Mouse (Mus musculus) neural tube, embryonic 15.5 days (tissue): ENCODE data around the gene Thrap3. TPM values are rescaled to one million over a fixed set of nuclear protein-coding genes. Genes with fewer than 3 reads are reported as not detected.

Experiments
- ATAC-seq: fragments of 200-750 bp; cut with Nextera tagmentation; 2 replicates; pipeline ENCODE4 v1.8.0; 2017; ENCODE audit warnings: mild to moderate bottlenecking, moderate TSS enrichment, moderate library complexity; ENCODE audit not compliant: low FRiP score
- H3K27ac ChIP-seq: fragments of 300-500 bp; sonication (generic); replicated peaks from 2 replicates; pipeline ENCODE4 v1.5.1; 2015; ENCODE audit warnings: mild to moderate bottlenecking, inconsistent platforms
- H3K27me3 ChIP-seq: fragments of 300-500 bp; sonication (generic); replicated peaks from 2 replicates; pipeline ENCODE4 v1.6.1; 2015; ENCODE audit warnings: inconsistent platforms
- H3K36me3 ChIP-seq: fragments of 300-500 bp; sonication (generic); 2 replicates; pipeline ENCODE4 v1.6.1; 2015; ENCODE audit warnings: inconsistent platforms
- H3K4me1 ChIP-seq: fragments of 300-500 bp; sonication (generic); 2 replicates; pipeline ENCODE4 v1.6.1; 2015; ENCODE audit warnings: inconsistent platforms
- H3K4me2 ChIP-seq: fragments of 300-500 bp; sonication (generic); 2 replicates; pipeline ENCODE4 v1.6.1; 2015; ENCODE audit warnings: inconsistent platforms, mild to moderate bottlenecking, moderate library complexity
- H3K4me3 ChIP-seq: fragments of 300-500 bp; sonication (generic); replicated peaks from 2 replicates; pipeline ENCODE4 v1.5.1; 2015; ENCODE audit warnings: mild to moderate bottlenecking, inconsistent platforms
- H3K9ac ChIP-seq: fragments of 300-500 bp; sonication (generic); replicated peaks from 2 replicates; pipeline ENCODE4 v1.6.1; 2015; ENCODE audit warnings: mild to moderate bottlenecking, inconsistent platforms
- H3K9me3 ChIP-seq: fragments of 300-500 bp; sonication (generic); replicated peaks from 2 replicates; pipeline ENCODE4 v1.6.1; 2016; ENCODE audit warnings: inconsistent platforms
- WGBS: fragments of 180-500 bp; shearing (Covaris S2); methylation state at CpG from one replicate; pipeline ENCODE4 v1.1.7; 2015; ENCODE audit warnings: mixed read lengths; 5-methylcytosine and 5-hydroxymethylcytosine counted together
- polyA plus RNA-seq: library from polyadenylated mRNA; unstranded; fragments of >200 nt; fragmentation: Nextera tagmentation; extraction: Ambion mirVana; gene quantifications from 2 replicates; pipeline ENCODE4 v1.2.1, GENCODE M21; 2015

Thrap3 gene
- polyA plus RNA-seq, 1 experiment from 2014 or later, result 127 TPM

- Histone ChIP-seq H3K27ac (no peak overlapping the region), H3K4me1 (peaks cover 28% of the 10 kb centered on the region), H3K9me3 (no peaks in the 10 kb centered on the region), H3K9ac (no peak overlapping the region), H3K4me3 (no peak overlapping the region; the same call in 1 of the 2 replicates), H3K4me2 (peak overlapping the region; percentile 68), H3K27me3 (peaks cover 39% of the 10 kb centered on the region), H3K36me3 (no peaks in the 10 kb centered on the region)
- WGBS, result 66% methylated on average over 10 of the region's 10 CpGs
- no peak for ATAC-seq
These were observed 52.8 kb downstream of the Thrap3 start for GRCm38 (mm10) chr4:126149798-126150197.

DNA sequence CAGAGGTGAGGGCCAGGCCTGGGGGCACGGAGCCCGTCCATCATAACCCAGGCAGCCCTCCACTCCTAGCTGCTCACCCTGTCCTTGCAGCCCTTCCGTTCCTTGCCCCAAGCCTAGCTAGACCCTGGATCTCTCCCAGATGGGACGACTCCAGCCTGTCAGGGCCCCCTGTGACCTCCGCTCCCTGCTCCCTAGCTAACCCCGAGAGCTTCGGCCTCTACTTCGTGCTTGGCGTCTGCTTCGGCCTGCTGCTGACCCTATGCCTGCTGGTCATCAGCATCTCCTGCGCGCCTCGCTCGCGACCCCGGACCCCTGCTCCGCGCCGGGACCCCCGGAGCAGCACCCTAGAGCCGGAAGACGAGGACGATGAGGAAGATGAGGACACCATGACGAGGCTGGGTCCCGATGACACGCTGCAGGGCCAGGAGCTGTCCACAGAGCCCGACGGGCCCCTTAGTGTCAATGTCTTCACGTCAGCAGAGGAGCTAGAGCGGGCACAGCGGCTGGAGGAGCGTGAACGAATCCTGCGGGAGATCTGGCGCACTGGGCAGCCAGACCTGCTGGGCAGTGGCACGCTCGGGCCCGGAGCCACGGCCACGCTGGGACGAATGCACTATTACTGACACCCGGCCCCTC lies 53.4 kb downstream of the Thrap3 start:
- Histone ChIP-seq H3K4me3 (peak overlapping the region; percentile 42), H3K36me3 (no peaks in the 10 kb centered on the region), H3K9me3 (no peaks in the 10 kb centered on the region), H3K4me1 (peaks cover 28% of the 10 kb centered on the region), H3K4me2 (peak overlapping the region; percentile 68), H3K27ac (peak overlapping the region; percentile 51), H3K9ac (peak overlapping the region; percentile 39), H3K27me3 (peaks cover 39% of the 10 kb centered on the region)
- peak; percentile 26; the same call in 1 of the 2 replicates for ATAC-seq
- 25% methylated on average over 42 of the region's 42 CpGs for WGBS

- peak overlapping the region; percentile 39 for H3K9ac ChIP-seq
- no peaks in the 10 kb centered on the region for H3K9me3 ChIP-seq
- peak; percentile 39 for ATAC-seq
- H3K4me3 ChIP-seq, result peak overlapping the region; percentile 42
- peaks cover 39% of the 10 kb centered on the region for H3K27me3 ChIP-seq
- 2% methylated on average over 45 of the region's 67 CpGs for WGBS
- H3K4me1 ChIP-seq, result peaks cover 28% of the 10 kb centered on the region
- H3K27ac ChIP-seq, result peak overlapping the region; percentile 51
- no peaks in the 10 kb centered on the region for H3K36me3 ChIP-seq
- H3K4me2 ChIP-seq, result peak overlapping the region; percentile 68
These were observed 54.2 kb downstream of the Thrap3 start for GRCm38 (mm10) chr4:126148161-126148961.

GRCm38 (mm10) chr4:126147533-126148160 lies 54.9 kb downstream of the Thrap3 start, which contains the start of gene Eva1b:
Eva1b (plus strand) TSS chr4:126147744.
- no peaks in the 10 kb centered on the region for H3K36me3 ChIP-seq
- H3K9ac ChIP-seq, result peak within 1 kb of the TSS; percentile 39
- peaks cover 28% of the 10 kb centered on the region for H3K4me1 ChIP-seq
- peak within 1 kb of the TSS; percentile 42 for H3K4me3 ChIP-seq
- H3K27me3 ChIP-seq, result peaks cover 39% of the 10 kb centered on the region
- no peak for ATAC-seq
- H3K4me2 ChIP-seq, result peak within 1 kb of the TSS; percentile 68
- 3% methylated on average over 24 of the region's 24 CpGs for WGBS
- peak within 1 kb of the TSS; percentile 51 for H3K27ac ChIP-seq
- no peaks in the 10 kb centered on the region for H3K9me3 ChIP-seq

GRCm38 (mm10) chr4:126146974-126147532 lies 55.5 kb downstream of the Thrap3 start:
- Histone ChIP-seq H3K27ac (no peak overlapping the region), H3K4me2 (peak overlapping the region; percentile 68; the same call in 1 of the 2 replicates)

GRCm38 (mm10) chr4:126145396-126145795 lies 57.2 kb downstream of the Thrap3 start:
- WGBS, result 73% methylated on average over 4 of the region's 4 CpGs
- H3K36me3 ChIP-seq, result 0 out of 2 replicates have a peak, but pooled peaks cover 2% of the 10 kb centered on the region
- H3K4me2 ChIP-seq, result no peak overlapping the region
- no peaks in the 10 kb centered on the region for H3K9me3 ChIP-seq
- peaks cover 36% of the 10 kb centered on the region for H3K27me3 ChIP-seq
- H3K27ac ChIP-seq, result no peak overlapping the region
- H3K4me3 ChIP-seq, result no peak overlapping the region
- ATAC-seq, result no peak
- peaks cover 27% of the 10 kb centered on the region for H3K4me1 ChIP-seq
- H3K9ac ChIP-seq, result no peak overlapping the region

More at GRCm38 (mm10) chr4:126146974-126147532, 55.5 kb downstream of the Thrap3 start:
- H3K36me3 ChIP-seq, result no peaks in the 10 kb centered on the region
- H3K4me1 ChIP-seq, result peaks cover 28% of the 10 kb centered on the region
- peaks cover 39% of the 10 kb centered on the region for H3K27me3 ChIP-seq
- H3K4me3 ChIP-seq, result no peak overlapping the region
- no peak overlapping the region for H3K9ac ChIP-seq
- H3K9me3 ChIP-seq, result no peaks in the 10 kb centered on the region
- 48% methylated on average over 9 of the region's 9 CpGs for WGBS
- no peak for ATAC-seq

GRCm38 (mm10) chr4:126141021-126141420 lies 61.5 kb downstream of the Thrap3 start:
- 81% methylated on average over 5 of the region's 5 CpGs for WGBS
- no peaks in the 10 kb centered on the region for H3K9me3 ChIP-seq
- no peak for ATAC-seq
- H3K4me1 ChIP-seq, result no peaks in the 10 kb centered on the region
- no peak overlapping the region for H3K4me2 ChIP-seq
- H3K27ac ChIP-seq, result no peak overlapping the region; the same call in 1 of the 2 replicates
- H3K9ac ChIP-seq, result no peak overlapping the region
- H3K4me3 ChIP-seq, result no peak overlapping the region
- peaks cover 43% of the 10 kb centered on the region for H3K36me3 ChIP-seq
- H3K27me3 ChIP-seq, result no peaks in the 10 kb centered on the region

DNA sequence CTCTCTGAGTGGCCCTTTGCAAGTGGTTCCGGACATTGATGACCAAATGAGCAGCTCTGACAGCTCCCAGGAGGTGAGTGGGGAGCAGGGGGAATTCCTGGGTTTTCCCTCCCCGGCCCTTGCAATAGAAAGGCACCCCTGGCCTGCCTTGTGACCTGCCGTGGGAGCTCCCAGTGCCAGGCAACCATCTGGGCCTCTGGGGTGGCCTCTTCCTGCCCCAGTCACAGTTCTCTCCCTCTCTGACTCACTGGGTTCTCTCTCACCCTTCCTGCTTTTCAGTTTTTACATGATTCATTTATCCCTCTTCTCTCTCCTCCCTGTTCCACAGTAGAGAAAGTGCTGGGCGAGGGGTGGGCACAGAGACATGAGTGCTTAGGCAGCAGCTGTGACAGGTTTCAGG lies 64.8 kb downstream of the Thrap3 start:
- Histone ChIP-seq H3K27me3 (no peaks in the 10 kb centered on the region), H3K9ac (no peak overlapping the region), H3K4me1 (peaks cover under 1% of the 10 kb centered on the region), H3K27ac (no peak overlapping the region), H3K9me3 (no peaks in the 10 kb centered on the region), H3K36me3 (peaks cover 67% of the 10 kb centered on the region), H3K4me2 (no peak overlapping the region), H3K4me3 (no peak overlapping the region)
- no peak for ATAC-seq
- WGBS, result 83% methylated on average over 4 of the region's 4 CpGs

DNA sequence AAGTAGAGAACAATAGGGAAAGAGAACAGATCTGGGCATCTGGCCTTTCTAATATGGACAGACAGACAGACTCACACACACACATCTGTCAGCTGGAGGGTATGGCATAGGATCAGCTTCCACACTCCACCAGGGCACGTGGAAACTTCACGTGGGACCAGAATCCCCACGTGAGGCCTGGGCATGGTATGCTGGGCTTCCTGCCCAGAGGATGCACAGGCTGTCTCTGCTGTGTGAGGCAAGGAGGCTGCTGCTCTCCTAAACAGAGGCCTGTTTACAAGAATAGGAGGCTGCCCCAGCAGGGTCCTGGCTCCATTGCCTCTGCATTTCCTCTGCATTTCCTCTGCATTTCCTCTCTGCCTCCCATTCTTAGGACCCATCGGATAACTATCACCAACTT lies 67.9 kb downstream of the Thrap3 start:
- peaks cover 63% of the 10 kb centered on the region for H3K36me3 ChIP-seq
- ATAC-seq, result no peak

DNA sequence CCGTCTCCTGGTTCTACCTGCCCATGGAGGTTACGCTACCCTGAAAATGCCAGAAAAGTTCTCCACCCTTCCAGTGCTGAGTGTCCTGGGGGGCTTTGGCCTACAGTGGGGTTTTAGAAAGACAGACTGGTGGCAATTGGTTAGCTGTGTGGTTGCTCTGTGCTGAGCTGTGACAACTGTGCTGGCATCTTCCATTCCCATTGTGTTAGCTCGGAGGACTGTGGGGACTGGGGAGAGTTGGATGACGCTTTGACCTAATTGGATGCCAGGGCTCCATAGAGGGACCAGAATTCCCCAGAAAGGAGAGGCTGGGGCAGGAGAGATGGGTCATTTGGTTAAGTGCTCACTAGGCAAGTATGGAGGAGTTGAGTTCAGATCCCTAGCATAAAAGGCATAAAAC lies 68.3 kb downstream of the Thrap3 start:
- peaks cover 25% of the 10 kb centered on the region for H3K4me1 ChIP-seq
- no peak overlapping the region for H3K27ac ChIP-seq
- H3K4me3 ChIP-seq, result no peak overlapping the region
- ATAC-seq, result no peak
- H3K4me2 ChIP-seq, result no peak overlapping the region
- WGBS, result 85% methylated on average over 4 of the region's 4 CpGs
- no peaks in the 10 kb centered on the region for H3K9me3 ChIP-seq
- no peak overlapping the region for H3K9ac ChIP-seq
- peaks cover 63% of the 10 kb centered on the region for H3K36me3 ChIP-seq
- no peaks in the 10 kb centered on the region for H3K27me3 ChIP-seq

More for the DNA sequence above, 67.9 kb downstream of the Thrap3 start:
- no peak overlapping the region for H3K4me3 ChIP-seq
- no peak overlapping the region for H3K27ac ChIP-seq
- no peaks in the 10 kb centered on the region for H3K27me3 ChIP-seq
- no peaks in the 10 kb centered on the region for H3K9me3 ChIP-seq
- no peak overlapping the region for H3K4me2 ChIP-seq
- H3K9ac ChIP-seq, result no peak overlapping the region
- 91% methylated on average over 4 of the region's 4 CpGs for WGBS
- peaks cover 25% of the 10 kb centered on the region for H3K4me1 ChIP-seq

GRCm38 (mm10) chr4:126132636-126133264 lies 69.8 kb downstream of the Thrap3 start:
- ATAC-seq, result no peak
- peaks cover 57% of the 10 kb centered on the region for H3K36me3 ChIP-seq
- no peak overlapping the region for H3K4me3 ChIP-seq
- H3K9me3 ChIP-seq, result no peaks in the 10 kb centered on the region
- peak overlapping the region; percentile 69; the same call in 1 of the 2 replicates for H3K27ac ChIP-seq
- H3K27me3 ChIP-seq, result no peaks in the 10 kb centered on the region
- 72% methylated on average over 6 of the region's 6 CpGs for WGBS
- no peak overlapping the region for H3K9ac ChIP-seq
- peaks cover 25% of the 10 kb centered on the region for H3K4me1 ChIP-seq
- no peak overlapping the region for H3K4me2 ChIP-seq
